Mouse (Mus musculus) retina, adult 2 months (tissue): ENCODE results near the gene Kndc1.

Experiments
- DNase-seq: peaks from one replicate; pipeline ENCODE4 v3.0.0-alpha.2; 2012; ENCODE audit warnings: low read depth, low spot score

Gene Kndc1

DNA sequence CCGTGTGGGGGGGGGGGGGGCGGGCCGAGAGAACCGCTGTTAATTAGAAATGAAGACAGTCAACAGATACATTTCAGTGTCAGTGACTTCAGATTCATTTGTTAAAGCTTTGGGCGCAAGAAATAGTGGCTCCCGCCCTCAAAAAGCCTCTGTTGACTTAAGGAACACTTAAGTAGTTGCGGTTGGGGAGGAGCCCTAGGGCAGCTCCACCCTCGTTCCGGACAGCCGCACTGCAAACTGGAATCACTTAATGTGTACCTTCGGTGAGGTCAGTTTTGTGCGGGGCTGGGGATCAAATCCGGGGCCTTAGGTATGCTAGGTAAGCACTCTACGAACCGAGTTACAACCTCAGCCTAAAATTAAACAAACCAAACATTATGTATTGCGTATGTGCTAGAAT, 56.6 kb downstream of the Kndc1 start:
- DNase-seq = no peak

DNA sequence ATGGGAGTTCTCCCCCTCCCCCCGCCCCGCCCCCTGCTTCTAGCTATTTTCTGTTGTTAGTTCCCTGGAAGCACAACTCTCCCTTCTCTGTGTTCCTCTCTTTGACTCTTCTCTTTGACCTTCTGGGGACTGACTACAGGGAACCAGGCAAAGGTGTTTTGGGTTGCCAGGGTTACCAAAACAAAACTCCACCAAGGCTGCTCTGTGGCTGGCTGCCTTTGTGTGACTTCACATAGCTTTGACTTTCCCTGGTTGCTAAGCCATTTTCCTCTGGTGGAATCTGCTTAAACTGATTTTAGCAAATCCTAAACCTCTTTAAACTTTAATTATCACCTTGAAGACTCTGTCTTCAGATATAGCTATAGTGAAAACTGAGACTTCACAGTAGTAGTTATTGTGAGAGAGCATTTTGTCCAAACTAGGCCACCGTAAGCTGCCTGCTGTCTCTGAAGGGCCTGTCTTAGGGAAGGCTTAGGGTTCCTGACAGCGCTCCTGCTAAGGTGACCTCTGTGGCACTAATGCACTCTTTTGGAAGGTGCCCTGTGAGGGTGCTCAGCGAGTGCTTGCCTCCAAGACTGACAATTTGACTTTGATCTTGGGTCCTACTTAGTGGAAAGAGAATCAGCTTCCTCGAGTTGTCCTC, 57.6 kb downstream of the Kndc1 start:
- DNase-seq = peak; percentile 50

DNA sequence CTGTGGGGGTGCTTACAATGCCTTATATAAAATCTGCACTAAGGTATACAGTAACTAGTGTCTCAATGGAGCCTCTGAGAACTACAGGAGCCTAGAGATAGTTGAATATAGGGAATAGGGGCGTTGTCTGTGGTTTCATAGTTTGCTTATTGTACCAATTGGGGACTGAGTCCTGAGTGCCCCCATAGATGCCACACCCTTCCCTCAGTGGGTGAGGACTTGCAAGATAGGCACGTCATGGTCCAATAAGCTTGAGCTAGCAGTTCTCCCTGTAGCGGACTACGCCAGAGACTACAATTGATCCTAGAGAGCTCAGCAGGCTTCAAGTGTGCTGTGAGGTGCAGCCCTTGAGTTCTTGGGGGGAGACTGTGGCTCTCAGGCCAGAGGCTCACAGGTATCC, 61.0 kb downstream of the Kndc1 start:
- DNase-seq = no peak

DNA sequence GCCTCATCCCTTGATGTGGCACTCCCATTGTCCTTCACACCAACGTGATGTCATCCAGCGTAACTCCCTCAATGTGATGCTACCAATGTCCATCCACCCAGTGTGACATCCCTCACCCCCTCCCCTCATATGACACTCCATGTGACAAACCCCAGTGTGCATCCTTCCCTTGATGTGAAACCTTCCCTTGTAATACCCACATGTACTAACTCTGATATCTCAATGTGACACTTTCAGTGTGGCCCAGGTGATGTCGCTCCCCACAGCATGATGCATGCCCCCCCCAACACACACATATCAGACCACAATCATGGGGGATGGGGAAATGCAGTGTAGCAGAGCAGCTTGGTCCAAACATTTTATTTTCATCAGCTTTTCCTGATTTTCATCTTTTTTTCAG, 62.2 kb downstream of the Kndc1 start:
- no peak for DNase-seq

DNA sequence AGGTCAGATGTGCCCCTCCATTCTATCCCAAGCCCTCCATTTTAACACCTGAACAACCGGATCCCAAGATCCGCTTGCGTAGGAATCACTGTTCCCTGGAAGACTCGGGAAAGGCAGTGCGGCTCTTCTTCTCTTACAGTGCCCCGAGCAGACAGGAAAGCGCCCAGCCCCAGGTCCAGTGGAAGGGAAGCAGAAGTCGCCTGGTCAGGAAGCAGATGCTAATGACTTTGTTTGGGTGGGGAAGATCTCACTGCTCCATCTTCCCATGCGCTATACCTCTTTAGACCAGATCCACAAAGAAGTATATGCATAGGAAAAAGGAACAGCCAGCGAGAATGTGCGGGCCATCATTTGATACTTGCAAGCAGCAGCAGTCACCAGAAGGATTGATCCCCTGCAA, 62.9 kb downstream of the Kndc1 start:
- no peak for DNase-seq

DNA sequence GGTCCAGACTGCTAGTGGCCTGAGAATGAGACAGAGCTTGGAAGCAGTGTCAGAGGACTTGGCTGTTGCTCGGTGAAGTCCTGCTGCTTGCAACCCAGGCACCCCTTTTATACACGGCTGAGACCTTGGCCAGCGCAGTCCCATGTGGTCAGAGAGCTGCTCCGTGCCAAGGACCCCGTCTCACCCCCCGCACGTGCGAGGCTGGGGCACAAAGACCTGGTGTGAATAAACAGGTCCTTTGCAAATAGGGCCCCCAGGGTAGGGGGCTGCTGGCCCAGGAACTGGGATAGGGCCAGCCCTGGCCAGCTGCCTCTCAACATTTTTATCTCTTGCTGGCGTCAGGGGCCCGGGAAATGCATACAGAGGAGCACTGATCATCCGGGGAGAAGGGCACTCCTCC, 63.5 kb downstream of the Kndc1 start:
- DNase-seq = no peak

DNA sequence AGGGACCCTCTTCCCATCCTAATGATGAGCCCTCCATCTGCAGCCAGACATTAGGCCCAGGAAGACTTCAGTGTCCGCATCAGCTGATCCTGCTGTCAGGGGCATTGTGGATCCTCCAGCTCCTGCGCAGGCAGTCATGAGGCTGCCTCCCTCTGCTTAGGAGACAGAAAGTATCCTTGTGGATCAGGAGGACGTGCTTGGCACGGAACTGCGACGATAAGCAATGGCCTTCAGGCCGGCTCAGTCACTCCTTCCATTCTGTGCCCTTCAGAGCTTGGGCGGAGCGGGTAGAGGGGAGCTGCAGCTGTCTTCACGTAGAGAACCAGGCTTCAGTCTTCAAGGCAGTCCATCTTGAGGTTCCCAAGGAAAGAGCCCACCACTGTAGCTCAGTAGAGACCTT, 66.6 kb downstream of the Kndc1 start:
- no peak for DNase-seq

DNA sequence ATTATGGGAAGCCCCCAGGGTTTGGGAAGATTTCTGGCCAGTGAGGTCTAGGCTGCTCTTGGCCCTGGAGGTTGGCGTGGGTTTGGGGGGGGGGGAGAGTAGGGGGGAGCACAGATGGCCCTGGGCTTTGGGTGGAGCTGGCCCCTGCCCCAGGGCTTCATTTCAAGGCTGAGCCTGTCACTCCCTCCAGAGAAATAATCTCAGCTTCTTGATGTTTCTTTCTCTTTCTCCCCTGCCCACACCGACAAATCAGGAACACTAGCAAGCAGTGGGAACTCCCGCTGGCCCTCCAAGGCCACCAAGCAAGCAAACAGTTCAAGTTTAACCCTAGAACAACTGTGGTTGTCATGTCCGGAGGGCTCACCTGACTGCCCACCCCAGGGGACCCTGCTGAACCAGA, 69.3 kb downstream of the Kndc1 start:
- no peak for DNase-seq

DNA sequence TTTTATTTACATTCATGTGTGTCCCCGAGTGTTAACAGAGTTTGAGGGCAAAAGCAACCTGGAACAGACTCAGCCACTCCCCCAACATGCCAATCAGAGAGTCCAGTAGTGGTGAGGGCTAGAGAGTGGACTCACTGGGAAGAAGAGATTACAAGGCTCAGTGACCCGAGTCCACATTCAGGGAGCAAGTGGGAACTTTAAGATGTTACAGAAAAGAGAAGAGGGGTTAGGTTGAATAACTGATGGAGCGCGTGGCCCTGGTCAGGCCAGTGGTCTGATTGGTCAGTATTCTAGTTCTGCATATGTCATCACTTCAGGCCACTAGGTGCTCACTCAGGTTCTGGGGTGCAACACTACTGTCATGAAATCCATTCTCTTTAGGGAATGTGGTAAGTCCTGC, 72.7 kb downstream of the Kndc1 start:
- DNase-seq = no peak

DNA sequence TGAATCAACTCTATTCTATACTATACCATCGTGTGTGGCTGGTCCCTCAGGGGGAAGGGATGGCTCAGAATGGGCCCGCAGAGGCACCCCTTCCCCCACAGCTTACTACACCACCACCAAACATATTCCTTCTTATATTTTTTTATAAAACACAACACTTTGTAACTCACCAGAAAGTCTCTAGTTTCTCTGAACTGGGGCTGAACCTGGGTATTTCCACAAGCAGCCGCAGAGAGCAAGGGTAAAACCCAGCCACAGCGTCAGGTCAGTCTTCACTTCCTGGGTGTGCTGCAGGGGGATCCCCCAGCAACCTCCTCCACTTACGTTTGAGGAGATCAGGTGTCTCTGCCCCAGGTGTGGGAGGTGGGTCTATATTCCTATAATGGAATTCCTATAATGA, 73.9 kb downstream of the Kndc1 start:
- DNase-seq = no peak

DNA sequence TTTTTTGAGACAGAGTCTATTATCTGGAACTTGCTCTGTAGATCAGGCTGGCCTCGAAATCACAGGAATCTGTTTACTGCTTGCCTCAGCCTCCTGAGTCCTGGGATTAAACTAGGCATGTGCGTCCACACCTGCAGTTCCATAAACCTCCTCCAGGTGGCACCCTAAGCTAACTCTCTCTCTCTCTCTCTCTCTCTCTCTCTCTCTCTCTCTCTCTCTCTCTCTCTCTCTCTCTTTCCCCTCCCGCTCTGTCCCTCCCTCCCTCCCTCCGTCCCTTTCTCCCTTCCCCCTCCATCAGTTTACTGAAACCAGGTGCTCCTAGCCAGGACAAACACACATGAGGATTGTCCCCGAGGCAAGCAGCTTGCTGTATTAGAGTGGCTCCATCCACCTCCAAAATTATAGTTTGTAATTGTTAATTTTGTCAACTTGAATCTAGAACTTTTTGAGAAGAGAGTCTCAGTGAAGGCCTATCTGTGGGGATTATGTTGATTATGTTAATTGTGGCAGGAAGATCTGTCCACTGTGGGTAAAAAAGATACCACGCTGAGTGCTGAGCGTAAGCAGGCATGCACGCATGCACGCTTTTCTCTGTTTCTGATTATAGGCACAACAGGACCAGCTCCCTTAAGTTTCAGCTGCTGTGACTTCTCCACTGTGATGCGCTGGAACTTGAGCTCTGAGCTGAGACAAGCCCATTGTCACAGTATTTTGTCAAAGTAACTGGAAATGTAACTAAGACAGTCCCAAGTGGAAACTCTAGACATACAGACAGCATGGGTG, 75.0 kb downstream of the Kndc1 start:
- peak; percentile 73 for DNase-seq

DNA sequence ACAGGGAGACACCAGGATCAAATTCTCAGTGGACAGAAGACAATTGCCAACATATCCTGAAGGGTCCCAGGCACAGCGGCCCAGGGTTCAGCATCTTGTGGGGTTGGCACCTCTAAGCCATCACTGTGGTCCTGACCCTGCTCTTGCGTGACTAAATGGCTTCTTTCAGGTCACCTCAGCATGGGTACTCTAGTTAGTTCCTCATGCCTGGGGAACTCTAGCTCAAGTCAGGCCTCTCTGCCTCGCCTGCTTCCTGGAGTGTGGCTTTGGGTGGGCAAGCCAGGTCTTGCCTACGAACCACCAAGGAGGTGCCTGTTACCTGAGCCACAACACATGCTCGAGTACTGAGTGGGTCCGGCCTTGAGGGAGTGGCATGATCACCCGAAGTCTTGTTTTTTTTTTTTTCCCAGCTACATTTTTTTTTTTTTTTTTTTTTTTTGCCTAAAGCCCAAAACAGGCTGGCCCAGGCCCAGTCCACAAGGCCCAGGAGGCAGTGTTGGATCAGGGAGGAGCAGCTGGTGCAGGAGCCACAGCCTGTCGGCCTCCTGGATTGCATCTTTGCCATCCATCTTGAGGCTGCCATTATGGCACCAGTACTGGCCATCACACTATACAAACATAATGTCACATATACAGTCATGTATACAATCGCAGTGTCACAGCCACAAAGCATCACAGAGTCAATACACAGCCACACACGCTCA, 75.9 kb downstream of the Kndc1 start:
- no peak for DNase-seq

DNA sequence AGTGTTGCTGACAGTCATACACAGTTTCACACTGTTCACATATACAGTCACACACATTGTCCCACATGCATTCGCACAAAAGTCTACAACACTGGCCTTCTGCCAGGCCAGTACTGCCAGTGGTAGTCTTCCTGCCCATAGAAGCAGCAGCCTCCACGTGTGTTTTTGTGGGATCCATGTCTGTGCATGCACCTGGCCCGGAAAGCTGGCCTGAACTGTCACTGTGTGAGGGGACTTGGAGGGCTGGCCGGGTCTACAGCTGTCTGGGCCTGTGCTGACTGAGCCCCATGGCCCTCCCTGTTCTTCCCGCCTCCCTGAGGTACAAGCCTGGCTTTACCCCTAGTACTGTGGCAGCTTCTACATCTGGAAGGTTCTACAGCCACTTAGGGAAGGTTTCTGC, 76.5 kb downstream of the Kndc1 start:
- no peak for DNase-seq

DNA sequence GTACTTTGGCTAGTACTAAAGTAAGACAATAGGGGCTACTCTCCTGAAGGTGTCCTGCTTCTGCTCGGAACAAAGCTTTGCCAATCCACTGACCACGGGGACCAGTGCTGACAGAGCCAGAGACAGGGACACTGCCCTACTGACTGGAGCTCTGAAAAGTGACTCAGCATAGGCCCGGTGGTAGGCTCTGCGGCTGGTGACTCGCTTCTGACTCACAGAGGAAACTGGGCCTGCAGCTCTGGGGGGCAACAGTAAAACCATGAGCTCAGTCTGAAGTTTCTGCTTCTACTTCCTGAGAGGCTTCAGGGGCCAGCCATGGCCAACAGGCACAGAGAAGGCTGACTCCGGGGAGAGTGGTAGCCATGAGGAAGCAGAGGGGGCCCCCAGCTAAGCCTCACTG, 76.9 kb downstream of the Kndc1 start:
- no peak for DNase-seq

DNA sequence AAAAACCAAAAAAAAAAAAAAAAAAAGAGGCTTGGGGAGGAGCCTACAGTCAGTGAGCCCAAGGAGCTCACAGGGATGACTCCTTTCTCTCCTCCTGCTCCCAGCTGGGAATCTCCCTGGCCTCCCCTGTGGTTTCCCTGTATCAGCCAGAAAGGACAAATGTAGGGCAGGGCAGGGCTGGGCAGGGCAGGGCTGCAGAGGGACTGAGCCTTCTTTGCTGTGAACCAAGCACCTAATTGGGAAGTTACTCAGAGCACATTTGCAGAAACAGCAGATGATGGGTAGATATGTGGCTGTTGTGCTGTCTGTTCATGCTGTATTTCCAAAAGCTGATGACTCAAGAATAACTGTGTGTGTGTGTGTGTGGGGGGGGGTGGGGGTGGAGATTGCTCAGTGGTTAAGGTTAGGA, 78.4 kb downstream of the Kndc1 start:
- no peak for DNase-seq

DNA sequence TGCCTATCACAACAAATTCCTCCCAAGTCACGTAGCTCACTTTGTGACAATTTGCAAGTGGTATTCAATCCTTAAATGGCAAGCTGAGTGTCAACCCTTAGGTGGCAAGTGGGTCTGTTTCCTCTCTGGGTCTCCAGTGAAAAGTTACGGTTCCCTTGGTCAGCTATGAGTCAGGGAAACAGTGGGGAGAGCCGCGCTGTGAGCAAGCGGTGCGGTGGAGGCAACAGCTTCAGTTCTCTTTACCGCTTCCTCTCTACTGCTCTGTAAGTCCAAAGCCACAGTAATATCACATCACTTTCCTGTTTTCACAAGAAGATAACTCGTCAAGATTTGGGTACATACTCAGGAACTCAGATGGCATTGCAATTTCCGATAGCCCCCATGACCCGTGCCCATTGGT, 79.8 kb downstream of the Kndc1 start:
- no peak for DNase-seq

DNA sequence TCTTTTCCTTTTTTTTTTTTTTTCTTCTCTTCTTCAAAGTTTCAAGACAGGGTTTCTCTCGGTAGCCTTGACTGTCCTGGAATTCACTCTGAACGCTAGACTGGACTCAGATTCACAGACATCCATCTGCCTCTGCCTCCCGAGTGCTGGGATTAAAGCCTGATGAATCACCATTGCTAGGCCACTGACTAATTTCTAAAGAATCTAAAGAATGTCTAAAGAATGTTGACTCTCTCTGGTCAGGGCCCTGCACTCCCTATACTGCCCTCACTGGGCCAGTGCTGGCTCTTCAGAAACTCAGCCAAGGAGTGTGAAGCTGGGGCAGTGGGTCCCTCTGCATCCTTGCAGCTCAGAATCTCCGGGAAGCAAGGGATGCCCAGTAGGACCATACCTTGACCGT, 81.0 kb downstream of the Kndc1 start:
- DNase-seq = no peak

DNA sequence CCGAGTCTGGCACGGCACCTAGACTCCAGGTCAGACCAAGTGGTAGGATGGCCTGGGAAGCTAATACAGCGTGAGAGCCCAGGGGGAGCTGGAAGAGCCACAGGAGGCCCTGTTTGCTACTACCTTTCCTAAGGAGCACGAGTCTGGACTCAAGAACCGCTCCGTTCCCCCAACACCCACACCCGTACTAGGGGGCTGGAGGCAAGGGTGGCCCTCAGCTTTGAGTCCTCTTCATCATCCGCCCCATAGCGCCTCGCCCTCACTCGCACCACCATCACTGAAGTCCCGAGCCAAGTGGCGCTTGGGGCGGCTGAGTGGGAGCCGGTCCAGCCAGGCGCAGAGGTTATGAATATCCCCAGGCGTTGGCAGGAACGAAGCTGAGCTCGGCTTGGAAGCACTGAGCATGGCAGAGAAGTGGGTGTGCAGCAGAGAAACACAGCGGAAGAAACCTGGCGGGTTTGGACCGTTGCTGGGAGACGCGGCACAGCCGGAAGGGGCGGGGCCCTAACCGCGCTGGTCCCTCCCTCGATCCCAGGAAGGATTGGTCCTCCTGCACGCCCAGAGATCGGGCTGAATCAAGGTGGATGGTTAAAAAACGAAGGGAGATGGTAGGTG, 83.9 kb downstream of the Kndc1 start, which contains the start of gene 6430531B16Rik:
Gene 6430531B16Rik (minus strand): TSS at position 478 of the 615 bp plus-strand sequence.
- peak; percentile 60 for DNase-seq

DNA sequence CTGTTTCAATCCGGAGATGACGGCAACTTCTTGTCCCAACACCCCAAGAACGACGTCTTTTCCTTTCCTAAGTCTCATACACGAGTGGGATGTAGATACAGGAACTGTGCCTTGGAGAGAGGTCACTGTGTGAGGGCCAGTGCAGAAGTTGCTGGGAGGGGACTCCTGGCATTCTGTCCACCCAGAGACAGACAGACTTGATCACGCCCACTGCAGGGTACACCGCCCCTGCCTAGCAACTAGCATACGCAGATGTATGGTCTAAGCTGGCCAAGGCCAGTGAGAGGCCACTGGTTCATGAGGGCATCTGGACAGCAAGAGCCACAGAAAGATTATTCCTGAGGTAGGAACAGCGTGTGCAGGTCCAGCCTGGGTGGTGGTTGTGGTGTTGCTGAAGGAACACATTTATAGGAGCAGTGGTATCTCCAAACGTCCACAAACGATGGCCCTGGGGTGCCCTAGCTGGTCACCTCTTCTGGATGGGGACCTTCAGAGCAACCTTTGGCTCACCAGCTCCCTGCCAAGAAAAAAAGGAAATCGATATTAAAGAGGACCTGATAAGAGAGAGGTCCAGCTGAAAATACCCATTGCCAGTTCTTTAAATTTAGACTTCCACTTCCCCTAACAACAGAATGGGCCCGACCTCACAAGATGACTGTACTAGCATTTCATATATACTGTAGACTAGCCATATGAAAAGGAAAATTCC, 84.7 kb downstream of the Kndc1 start:
- no peak for DNase-seq

DNA sequence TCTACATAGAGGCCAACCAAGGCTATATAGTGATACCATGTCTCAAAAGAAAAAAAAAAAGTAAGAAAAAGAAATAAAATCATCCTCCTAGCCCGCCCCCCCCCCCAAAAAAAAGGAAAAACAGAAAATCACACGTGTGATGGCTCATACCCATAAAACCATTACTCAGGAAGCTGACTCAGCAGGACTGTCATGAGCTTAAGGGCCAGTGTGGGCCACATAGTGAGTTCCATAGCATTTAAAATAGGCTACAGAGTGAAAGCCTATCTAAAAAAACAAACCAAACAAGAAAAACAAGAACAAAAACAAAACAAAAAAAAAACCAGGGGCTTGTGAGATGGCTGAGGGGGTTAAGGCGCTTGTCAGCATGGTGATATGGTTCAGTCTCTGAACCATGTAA, 86.3 kb downstream of the Kndc1 start:
- no peak for DNase-seq

DNA sequence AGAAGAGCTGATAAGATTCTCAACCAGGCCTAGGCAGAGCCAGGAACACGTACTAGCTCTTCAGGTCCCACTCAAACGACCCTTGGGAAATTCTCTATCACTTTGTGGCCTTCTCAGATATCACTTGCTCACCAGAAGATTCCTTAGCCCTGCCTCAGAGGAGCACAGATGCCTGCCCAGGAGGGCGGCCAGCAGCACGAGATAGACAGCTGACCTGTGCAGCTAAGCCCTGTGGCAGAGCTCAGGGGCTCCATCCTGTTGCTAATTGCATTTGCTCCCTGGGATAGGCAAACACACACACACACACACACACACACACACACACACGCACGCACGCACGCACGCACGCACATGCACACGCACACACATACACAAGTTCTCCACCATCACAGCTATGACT, 87.6 kb downstream of the Kndc1 start:
- no peak for DNase-seq

DNA sequence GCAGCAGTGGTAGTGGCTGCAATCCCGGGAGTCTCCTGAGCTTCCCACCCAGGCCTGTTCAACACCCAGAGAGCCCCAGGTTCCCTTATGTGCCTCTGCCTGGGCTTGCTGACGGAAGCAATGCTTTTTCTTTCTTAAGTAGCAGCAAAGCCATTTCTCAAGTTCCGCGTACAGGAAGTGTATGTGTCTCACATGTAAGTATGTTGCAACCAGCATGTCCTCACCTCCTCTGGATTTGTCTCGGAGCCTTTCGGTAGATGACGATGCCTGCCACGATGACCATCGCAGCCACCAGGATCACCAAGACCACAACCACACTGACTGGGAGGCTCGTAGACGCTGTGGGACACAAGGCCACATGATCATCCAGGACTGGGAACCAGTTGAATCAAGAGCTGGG, 90.0 kb downstream of the Kndc1 start:
- no peak for DNase-seq
